Comparison of ENCODE assay signal across 8 mouse cellular contexts in genomic region chr17:3288341-3288740, GRCm38 (mm10). TPM values are rescaled to one million over a fixed set of nuclear protein-coding genes. Genes with fewer than 3 reads are reported as not detected.
A peak's percentile ranks its signal among the peaks of the same experiment; 100 is the strongest.
DNase-seq lines count a peak whose midpoint lies in the region; ATAC-seq lines count a peak whose summit lies in the region.

No protein-coding gene starts in this region.

- no peak for ATAC-seq in frontal cortex, adult (ENCODE audit: low TSS enrichment)

- DNase-seq in frontal cortex, postnatal 10 days (ENCODE audit: low spot score in 2 of 2) = peak; percentile 38 to 60
- DNase-seq in R1 (ENCODE audit: low read depth, low spot score) = peak; percentile 82
- peak; percentile 75 to 78 for DNase-seq in cerebellum, postnatal 14 days
- DNase-seq in heart, postnatal 10 days = peak; percentile 49 to 70
- DNase-seq in layer of hippocampus, postnatal 25 days (ENCODE audit: extremely low spot score in 1 of 2, low spot score in 1 of 2) = peak; percentile 38 to 67
- DNase-seq in lung, postnatal 4 days = peak; percentile 58 to 76
- DNase-seq in spleen, postnatal 4 days (ENCODE audit: low spot score in 2 of 2) = peak; percentile 42 to 81

- intact Hi-C loops in heart, postnatal 10 days (cut with DNase I) = loop anchor here (5.0 kb wide), 2 partner anchors 39 to 159 kb away; partner anchors contain the start of gene Tiam2

RNA-seq across cellular contexts. Expression of gene Tiam2, which starts 38.0 kb away (rescaled TPM):
- 1 to 10 TPM; 5.2 to 5.7 TPM for total RNA-seq in heart, postnatal 10 days (2021)
- total RNA-seq in layer of hippocampus, postnatal 25 days (2021) = 10 to 100 TPM; 32.1 to 32.8 TPM

Comparison
In these comparisons a context has a peak if more than half of its experiments do, and no peak if none do; other contexts are left out.
1. RNA of gene Tiam2, which starts 38.0 kb away (total RNA-seq): 32.1 to 32.8 TPM in layer of hippocampus, postnatal 25 days; 5.2 to 5.7 TPM in heart, postnatal 10 days; every median in the first group is over 4 times any median in the second.
2. Peak in every context shown above with its lines, with median percentiles within 50 percentile points of each other: DNase-seq.